Mouse (Mus musculus): ENCODE measurements at regions not wholly inside any gene's neighbourhood (a gene's known extent, or its start where the extent isn't known, plus 50 kb on each side); places are given as distances from the start of the nearest gene placed in this dataset.

GRCm38 (mm10) chr9:43627558-43627957, 116.2 kb upstream of the Nectin1 start:
- DNase-seq (ENCODE audit: low spot score), result no peak

DNA sequence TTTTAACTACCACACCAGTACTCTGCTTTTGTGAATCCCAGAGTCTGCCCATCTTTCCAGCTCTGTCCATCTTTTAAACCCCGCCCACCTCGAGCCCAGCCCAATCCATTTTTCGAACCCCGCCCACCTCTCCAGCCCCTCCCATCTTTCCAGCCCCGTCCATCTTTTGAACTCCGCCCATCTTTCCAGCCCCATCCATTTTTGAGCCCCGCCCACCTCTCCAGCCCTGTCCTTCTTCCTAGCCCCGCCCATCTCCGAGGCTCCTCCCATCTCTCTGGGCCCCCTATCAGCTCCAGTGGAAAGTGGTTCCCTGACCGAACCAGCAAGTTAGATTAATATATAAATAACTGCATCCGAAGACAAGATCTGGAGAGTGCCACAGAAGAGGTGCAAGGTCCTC, 115.0 kb upstream of the Nectin1 start:
- DNase-seq (ENCODE audit: low spot score), result peak; percentile 43

- no peak for DNase-seq (ENCODE audit: low spot score)
These were observed 107.3 kb upstream of the Nectin1 start for GRCm38 (mm10) chr9:43636372-43636965.

DNA sequence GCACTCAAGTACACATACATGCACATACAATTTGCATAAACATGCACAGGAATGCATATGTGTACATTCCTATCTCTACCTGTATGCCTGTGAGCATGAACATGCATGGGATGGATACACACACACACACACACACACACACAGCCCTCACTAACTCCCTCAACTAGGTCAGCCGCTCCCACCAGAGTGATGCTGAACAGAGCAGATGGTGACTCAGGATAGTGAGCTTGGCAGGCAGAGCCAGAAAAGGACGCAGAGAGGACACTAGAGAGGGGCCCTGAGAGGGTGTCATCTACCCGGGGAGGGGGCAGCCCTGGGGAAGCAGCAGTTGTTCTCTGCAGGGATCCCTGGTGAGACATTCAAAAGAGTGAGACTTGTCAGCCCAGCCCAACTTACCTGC, 85.6 kb upstream of the Nectin1 start:
- no peak for DNase-seq (ENCODE audit: low spot score)

DNA sequence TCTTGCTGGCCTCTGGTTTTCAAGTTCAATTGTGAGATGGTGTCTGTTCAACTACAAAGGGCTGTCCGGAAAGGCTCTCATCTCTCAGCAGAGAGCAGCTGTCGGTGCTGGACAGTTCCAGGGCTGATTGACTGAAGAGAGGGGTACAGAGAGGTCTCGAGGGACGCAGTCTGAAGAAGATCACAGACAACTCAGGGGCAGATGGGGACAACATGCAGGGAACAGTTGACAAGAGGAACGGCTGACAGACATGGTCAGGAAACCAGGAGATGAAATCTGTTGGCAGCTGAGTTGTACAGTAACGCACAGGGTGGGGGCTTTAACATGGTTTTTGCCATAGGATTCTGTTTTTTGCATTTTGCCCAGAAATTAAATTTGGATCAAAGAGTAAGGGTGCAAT, 84.5 kb upstream of the Nectin1 start:
- no peak for DNase-seq (ENCODE audit: low spot score)

- DNase-seq (ENCODE audit: low spot score), result no peak
These were observed 83.6 kb upstream of the Nectin1 start for GRCm38 (mm10) chr9:43660151-43660550.

DNA sequence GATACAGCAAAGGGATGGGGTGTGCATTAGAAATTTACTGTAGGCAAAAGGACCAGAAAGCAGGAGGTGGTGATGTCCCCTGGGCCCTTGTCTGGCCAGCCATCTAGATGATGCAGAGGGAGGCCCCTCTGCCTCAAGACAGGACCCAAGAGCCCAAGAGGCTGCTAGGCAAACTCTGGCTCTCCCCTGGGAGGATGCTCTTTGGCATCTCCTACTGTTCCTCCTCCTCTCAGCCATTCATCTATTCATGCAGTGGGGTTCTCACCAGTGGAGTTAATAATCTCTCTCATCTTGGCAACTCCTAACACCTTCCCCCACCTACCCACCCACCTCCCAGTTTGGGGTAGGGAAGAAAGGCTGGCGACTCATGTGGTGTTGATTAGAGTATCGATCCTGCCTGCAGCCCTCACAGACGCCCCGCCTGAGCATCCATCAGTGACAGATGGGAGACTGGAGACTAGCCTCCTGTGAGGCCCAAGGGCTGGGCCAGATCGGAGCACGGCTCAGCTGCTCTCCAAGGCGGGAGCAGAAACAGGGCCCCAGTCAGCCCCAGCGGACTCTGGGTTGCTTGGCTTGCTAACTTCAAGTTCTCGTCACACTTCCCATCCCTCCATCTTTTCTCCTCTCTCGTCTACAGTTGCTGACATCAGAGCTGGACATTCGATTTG, 82.8 kb upstream of the Nectin1 start:
- DNase-seq (ENCODE audit: low spot score), result no peak

- no peak for DNase-seq (ENCODE audit: low spot score)
These were observed 82.1 kb upstream of the Nectin1 start for GRCm38 (mm10) chr9:43661646-43662045.

GRCm38 (mm10) chr9:43667386-43667785, 76.4 kb upstream of the Nectin1 start:
- DNase-seq (ENCODE audit: low spot score), result no peak

DNA sequence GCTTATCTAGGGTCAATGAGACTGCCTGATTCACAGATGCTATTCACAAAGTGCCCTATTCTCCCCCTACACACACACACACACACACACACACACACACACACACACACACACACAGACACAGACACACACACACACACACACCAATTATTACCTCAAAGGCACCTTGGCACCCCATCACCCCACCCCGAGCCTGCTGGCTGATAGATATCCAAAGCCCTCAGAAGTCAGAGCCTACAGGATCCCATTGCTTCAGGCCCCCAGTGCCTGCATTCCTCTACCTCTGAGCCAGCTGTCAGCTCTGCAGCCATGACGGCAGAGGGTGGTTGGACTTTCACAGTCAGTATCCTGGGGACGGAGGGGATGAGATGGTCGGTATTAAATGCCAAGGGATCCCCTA, 75.8 kb upstream of the Nectin1 start:
- DNase-seq (ENCODE audit: low spot score), result no peak

GRCm38 (mm10) chr9:43668731-43669130, 75.1 kb upstream of the Nectin1 start:
- no peak for DNase-seq (ENCODE audit: low spot score)

GRCm38 (mm10) chr9:43670563-43670962, 73.2 kb upstream of the Nectin1 start:
- DNase-seq (ENCODE audit: low spot score), result no peak

- no peak for DNase-seq (ENCODE audit: low spot score)
These were observed 70.6 kb upstream of the Nectin1 start for GRCm38 (mm10) chr9:43673171-43673680.

GRCm38 (mm10) chr9:43674321-43674720, 69.5 kb upstream of the Nectin1 start:
- DNase-seq (ENCODE audit: low spot score), result no peak

GRCm38 (mm10) chr9:43676011-43676410, 67.8 kb upstream of the Nectin1 start:
- no peak for DNase-seq (ENCODE audit: low spot score)

GRCm38 (mm10) chr9:43679331-43679730, 64.5 kb upstream of the Nectin1 start:
- DNase-seq (ENCODE audit: low spot score), result no peak

GRCm38 (mm10) chr9:43681317-43681716, 62.5 kb upstream of the Nectin1 start:
- no peak for DNase-seq (ENCODE audit: low spot score)

GRCm38 (mm10) chr9:43682102-43682501, 61.7 kb upstream of the Nectin1 start:
- no peak for DNase-seq (ENCODE audit: low spot score)

DNA sequence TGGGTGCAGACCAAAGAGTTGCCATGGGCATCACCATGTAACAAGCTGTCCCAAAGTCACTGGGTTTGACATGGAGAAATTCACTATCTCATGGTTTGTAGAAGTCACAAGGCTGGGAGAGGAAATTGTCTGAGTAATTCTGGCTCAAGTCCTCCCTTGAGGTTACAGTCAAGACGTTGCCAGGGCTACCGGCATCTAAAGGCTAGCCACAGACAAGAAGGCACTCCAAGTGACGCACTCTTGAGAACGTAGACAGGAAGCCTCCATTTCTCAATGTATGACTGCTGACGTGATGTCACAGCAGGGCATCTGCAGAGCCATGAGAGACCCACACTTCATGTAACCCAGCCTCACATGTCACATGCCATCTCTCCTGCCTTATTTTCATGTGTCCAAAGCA, 59.2 kb upstream of the Nectin1 start:
- DNase-seq (ENCODE audit: low spot score), result no peak

GRCm38 (mm10) chr9:43692015-43692414, 51.8 kb upstream of the Nectin1 start:
- no peak for DNase-seq (ENCODE audit: low spot score)

GRCm38 (mm10) chr9:43692538-43692937, 51.2 kb upstream of the Nectin1 start:
- no peak for DNase-seq (ENCODE audit: low spot score)
